Comparison of ENCODE assay signal across 27 mouse cellular contexts in the genomic region with DNA sequence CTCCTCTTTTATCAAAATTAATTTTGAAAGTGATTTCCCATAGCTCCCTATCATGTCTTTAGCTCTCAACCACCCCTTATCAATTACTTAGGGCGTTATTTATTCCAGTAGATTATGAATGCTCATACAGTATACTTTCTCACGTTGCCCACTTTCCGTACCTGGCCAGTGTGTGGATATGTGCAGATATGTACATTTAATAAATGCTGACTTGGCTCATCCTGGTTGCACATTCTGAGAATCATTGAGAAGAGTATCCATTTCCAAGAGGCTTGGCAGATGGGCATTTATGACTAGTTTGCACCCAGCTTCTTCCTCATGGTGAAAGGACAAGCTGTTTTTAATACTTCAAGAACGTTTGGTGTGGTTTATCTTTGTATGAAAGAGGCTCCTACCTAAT.
"Had no signal": no experiment of that assay in that cellular context is flagged by ENCODE, and none has a peak within 500 bp of the region (broad histone marks: within the 10 kb centered on the region; RNA-seq: fewer than 3 reads in every experiment).

No protein-coding gene starts in this region.

- H3K9me3 ChIP-seq: embryonic facial prominence, embryonic 10.5 days; embryonic facial prominence, embryonic 12.5 days; embryonic facial prominence, embryonic 13.5 days; embryonic facial prominence, embryonic 15.5 days; forebrain, embryonic 10.5 days; forebrain, embryonic 12.5 days; forebrain, embryonic 13.5 days; forebrain, embryonic 15.5 days had no signal

- ATAC-seq: forebrain, embryonic 13.5 days; forebrain, embryonic 14.5 days; forebrain, embryonic 15.5 days; forebrain, embryonic 16.5 days; forebrain, postnatal 0 days had no signal

- DNase-seq: cerebellum, adult 8-10 months; cerebellum, adult 9-10 months; cerebellum, adult 9-11 months; cerebellum, postnatal 10 days; cerebellum, postnatal 14 days; cerebellum, postnatal 25 days; cerebellum, postnatal 36 days; embryo, embryonic 11 days; forebrain, postnatal 0 days; gastrocnemius, adult 2 months; gastrocnemius, postnatal 10 days; gastrocnemius, postnatal 14 days; gastrocnemius, postnatal 25 days; gastrocnemius, postnatal 36 days; heart, adult 18-20 months; heart, adult 2 months had no signal

- H3K9ac ChIP-seq: embryonic facial prominence, embryonic 12.5 days; embryonic facial prominence, embryonic 13.5 days; embryonic facial prominence, embryonic 15.5 days; forebrain, embryonic 12.5 days; forebrain, embryonic 13.5 days; forebrain, embryonic 15.5 days; forebrain, postnatal 0 days had no signal

- H3K4me2 ChIP-seq: embryonic facial prominence, embryonic 12.5 days; embryonic facial prominence, embryonic 13.5 days; embryonic facial prominence, embryonic 15.5 days; forebrain, embryonic 12.5 days; forebrain, embryonic 13.5 days; forebrain, embryonic 15.5 days had no signal

- H3K27me3 ChIP-seq: embryonic facial prominence, embryonic 12.5 days; embryonic facial prominence, embryonic 13.5 days; embryonic facial prominence, embryonic 15.5 days; forebrain, embryonic 12.5 days; forebrain, embryonic 13.5 days; forebrain, embryonic 15.5 days had no signal

- H3K4me1 ChIP-seq: embryonic facial prominence, embryonic 10.5 days; embryonic facial prominence, embryonic 12.5 days; embryonic facial prominence, embryonic 13.5 days; embryonic facial prominence, embryonic 15.5 days; forebrain, embryonic 10.5 days; forebrain, embryonic 12.5 days; forebrain, embryonic 13.5 days; forebrain, embryonic 15.5 days had no signal

- H3K4me3 ChIP-seq: embryonic facial prominence, embryonic 10.5 days; embryonic facial prominence, embryonic 12.5 days; embryonic facial prominence, embryonic 13.5 days; embryonic facial prominence, embryonic 15.5 days; erythroblast, embryonic 14.5 days; forebrain, embryonic 10.5 days; forebrain, embryonic 12.5 days; forebrain, embryonic 13.5 days; forebrain, embryonic 15.5 days; gastrocnemius, adult 2 months; heart, adult 2 months had no signal

- H3K27ac ChIP-seq: embryonic facial prominence, embryonic 10.5 days; embryonic facial prominence, embryonic 12.5 days; embryonic facial prominence, embryonic 13.5 days; embryonic facial prominence, embryonic 15.5 days; forebrain, embryonic 10.5 days; forebrain, embryonic 12.5 days; forebrain, embryonic 13.5 days; forebrain, embryonic 15.5 days; gastrocnemius, adult 2 months; heart, adult 2 months had no signal
